Mouse (Mus musculus) erythroid progenitor cell, adult 5-6 weeks (primary cell): ENCODE measurements at regions not wholly inside any gene's neighbourhood (a gene's known extent, or its start where the extent isn't known, plus 50 kb on each side); places are given as distances from the start of the nearest gene placed in this dataset.

Source experiments
- ATAC-seq: replicated peaks from 2 replicates; pipeline ENCODE4 v1.8.0; 2016; ENCODE audit warnings: moderate number of reproducible peaks, mild to moderate bottlenecking, moderate TSS enrichment, inconsistent platforms; ENCODE audit not compliant: poor library complexity, low FRiP score, severe bottlenecking

GRCm38 (mm10) chr7:136541876-136542655 lies 352.3 kb upstream of the Mgmt start:
- no peak for ATAC-seq

DNA sequence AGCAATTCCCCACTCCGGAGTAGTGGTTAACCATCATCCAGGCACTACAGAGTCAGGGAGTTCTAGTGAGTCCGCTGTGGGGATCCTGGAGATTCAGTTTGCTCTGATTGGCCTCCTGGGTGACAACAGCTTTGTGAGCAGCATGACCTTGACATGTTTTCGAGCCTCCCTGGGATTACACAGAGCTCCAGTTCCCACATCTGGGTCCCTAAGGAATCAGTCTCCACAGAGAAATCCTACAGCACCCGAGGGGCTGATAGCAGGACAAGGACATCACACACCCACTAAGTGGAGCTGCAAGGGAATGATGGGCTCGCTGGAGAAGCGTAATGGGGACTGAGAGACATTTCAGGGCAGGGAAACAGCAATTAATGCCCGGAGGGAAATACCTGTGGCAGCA lies 351.5 kb upstream of the Mgmt start:
- ATAC-seq: no peak

DNA sequence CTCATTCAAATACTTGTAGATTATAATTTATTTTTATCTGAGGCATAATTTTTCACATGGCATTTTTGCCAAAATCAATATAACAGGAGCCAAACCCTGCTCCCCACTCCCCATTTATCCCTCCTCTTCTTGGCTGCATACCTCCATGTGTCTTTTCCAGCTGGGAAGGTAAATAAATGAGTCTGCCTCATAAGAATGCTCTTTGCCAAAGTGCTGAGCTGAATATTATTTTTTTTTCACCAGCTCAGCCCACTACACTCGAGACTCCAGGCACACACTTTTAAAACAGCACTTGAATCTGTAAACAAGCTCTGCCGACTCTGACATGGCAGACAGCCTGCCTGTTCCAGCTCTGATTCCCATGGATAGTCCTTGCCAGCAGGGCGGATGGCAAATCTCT lies 346.6 kb upstream of the Mgmt start:
- no peak for ATAC-seq

GRCm38 (mm10) chr7:136556436-136556835 lies 338.0 kb upstream of the Mgmt start:
- ATAC-seq: no peak

GRCm38 (mm10) chr7:136559536-136559935 lies 334.9 kb upstream of the Mgmt start:
- ATAC-seq: no peak

- no peak for ATAC-seq
Measured at GRCm38 (mm10) chr7:136570911-136571310, 323.5 kb upstream of the Mgmt start.

DNA sequence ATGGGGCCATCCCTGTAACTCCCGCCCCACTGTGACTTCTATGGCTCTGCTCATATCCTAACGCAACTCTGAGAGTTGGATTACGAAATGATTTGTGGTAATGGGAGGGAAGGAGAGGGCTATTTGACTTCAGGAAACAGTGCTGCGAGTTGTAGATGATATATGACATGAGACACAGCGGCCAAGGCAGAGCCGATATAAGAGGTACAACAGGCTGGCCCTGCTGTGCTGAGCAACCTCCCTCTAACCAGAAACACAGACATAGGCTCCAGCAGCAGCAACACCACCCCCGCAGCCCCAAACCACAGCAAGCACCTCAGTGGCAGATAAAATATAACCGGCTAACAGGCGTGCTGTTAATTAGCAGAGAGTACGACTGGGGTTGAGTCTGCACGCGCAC lies 312.5 kb upstream of the Mgmt start:
- no peak for ATAC-seq

DNA sequence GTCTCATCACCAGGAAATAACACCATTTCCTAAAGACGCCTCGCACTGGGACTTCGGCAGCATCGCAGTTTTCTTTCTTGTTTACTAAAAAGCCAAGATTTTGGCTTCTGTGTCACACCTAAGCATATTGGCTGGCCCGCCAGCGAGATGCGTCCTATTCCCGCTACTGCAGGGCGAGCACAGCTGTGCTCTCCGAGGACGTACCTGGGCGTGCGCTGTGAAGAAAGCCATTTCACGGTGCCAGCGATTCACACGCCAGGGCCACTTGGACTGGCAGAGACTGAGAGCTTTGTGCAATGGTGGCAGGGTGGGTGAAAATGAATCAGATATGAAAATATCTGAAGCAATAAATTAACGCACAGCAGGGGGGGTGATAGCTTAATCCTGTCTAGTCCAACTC lies 310.1 kb upstream of the Mgmt start:
- no peak for ATAC-seq

- ATAC-seq: no peak
Measured at GRCm38 (mm10) chr7:136588491-136588890, 305.9 kb upstream of the Mgmt start.

- ATAC-seq: no peak
Measured at GRCm38 (mm10) chr7:136590947-136591346, 303.5 kb upstream of the Mgmt start.

- no peak for ATAC-seq
Measured at GRCm38 (mm10) chr7:136607278-136608120, 286.9 kb upstream of the Mgmt start.

- ATAC-seq: no peak
Measured at GRCm38 (mm10) chr7:136613496-136613895, 280.9 kb upstream of the Mgmt start.

DNA sequence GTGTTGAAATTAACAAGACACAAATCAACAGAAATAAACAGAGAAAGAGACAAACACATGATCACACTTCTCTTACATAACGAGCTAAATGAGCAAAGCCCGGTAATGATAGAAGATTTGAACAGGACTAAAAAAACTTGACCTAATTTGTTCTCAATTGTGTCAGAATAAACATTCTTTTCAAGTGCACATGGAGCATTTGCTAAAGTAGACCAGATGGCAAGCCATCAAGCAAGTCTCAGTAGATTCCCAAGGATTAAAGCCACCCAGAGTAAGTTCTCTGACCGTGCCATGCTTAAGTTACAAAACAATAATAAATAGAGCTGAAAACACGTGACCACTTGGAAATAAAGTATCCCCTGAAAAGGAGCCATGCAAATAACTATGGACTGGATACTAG lies 269.9 kb upstream of the Mgmt start:
- no peak for ATAC-seq

GRCm38 (mm10) chr7:136631089-136631488 lies 263.3 kb upstream of the Mgmt start:
- ATAC-seq: no peak

GRCm38 (mm10) chr7:136640160-136640559 lies 254.3 kb upstream of the Mgmt start:
- ATAC-seq: no peak

GRCm38 (mm10) chr7:136640771-136641170 lies 253.6 kb upstream of the Mgmt start:
- ATAC-seq: no peak

- ATAC-seq: no peak
Measured at GRCm38 (mm10) chr7:136649796-136650195, 244.6 kb upstream of the Mgmt start.

DNA sequence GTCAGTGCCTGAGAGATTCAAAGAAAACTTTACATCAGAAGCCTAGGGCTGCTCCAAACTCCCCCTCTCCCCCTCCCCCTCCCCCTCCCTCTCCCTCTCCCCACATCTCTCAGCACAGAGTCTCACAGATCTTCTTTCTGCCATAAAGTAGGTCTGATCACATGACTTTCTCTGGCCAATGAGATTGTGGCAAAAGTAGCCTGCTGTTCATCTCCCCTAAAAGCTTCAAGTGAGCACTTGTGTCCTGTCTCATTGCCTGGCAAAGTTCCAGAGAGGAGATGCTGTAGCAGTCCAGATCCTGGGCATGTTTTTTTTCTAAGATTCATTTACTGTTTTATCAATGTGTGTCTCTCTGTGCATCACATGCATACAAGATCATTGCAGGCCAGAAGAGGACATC lies 234.5 kb upstream of the Mgmt start:
- no peak for ATAC-seq

DNA sequence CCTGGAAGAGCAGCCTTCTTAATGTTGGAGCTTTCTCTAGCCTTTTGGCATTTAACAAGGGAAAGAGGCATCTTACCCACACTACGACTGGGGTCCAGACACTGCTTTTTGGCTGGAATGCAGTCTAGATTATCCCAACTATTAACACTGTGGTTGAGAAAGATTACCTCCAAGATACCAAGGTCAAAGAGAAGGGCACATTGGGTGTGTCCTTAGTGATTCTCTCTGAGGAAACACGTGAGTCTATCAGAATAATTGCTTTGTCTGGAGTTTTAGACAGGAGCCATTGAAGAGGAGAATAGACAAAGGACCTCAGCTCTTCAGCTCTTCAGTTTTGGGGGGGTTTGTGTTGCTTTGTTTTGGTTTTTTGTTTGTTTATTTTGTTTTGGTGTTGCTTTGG lies 234.0 kb upstream of the Mgmt start:
- no peak for ATAC-seq

DNA sequence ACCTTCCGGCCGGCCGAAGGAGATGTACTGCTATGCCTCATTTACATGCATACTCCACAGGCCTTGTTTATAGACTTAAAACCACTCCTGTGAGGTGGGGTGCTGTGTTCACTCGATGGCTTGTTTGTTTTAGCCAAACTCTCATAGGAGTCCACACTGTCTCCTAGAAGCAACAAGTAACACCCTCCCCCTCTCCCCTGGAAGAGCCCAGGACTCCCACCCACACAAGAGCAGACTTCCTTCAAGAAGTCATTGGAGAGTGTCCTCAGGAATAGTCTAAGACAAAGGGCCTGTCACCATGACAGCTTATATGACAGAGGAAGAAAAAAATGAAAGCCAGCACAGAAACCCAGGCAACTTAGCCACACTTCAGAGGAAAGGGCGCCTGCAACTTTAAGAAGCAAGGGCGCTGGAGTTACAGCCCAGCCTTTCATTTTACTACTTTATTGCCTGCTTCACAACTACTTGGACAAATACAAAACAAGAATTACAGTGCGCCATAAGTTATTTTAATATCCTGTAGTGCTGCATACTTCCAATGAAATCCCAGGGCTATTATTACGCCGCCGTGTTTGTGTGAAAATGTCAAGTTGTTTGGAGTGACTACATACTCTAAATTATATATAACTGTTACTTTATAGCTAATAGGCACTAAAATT lies 229.9 kb upstream of the Mgmt start:
- no peak for ATAC-seq

- ATAC-seq: no peak
Measured at GRCm38 (mm10) chr7:136665901-136666300, 228.5 kb upstream of the Mgmt start.
